Mouse (Mus musculus): ENCODE data around the gene Adipor1.

- TF ChIP-seq CTCF (IDR thresholded peaks at IDR 0.05; ENCODE audit: low read depth, low read length) (no peak), POLR2A (IDR thresholded peaks at IDR 0.05; ENCODE audit: extremely low read depth, insufficient read depth, low read length) (no peak)
Observed at GRCm38 (mm10) chr1:134385176-134385575, 30.0 kb upstream of the Adipor1 start.

Measured in liver, adult 2 months (tissue).